Mouse (Mus musculus): ENCODE measurements at regions not wholly inside any gene's neighbourhood (a gene's known extent, or its start where the extent isn't known, plus 50 kb on each side); places are given as distances from the start of the nearest gene placed in this dataset.
"Not testable (repeated sequence)": the region's sequence is repeated elsewhere in the genome, so short reads cannot be mapped to it uniquely, and the experiment has no call there.

DNA sequence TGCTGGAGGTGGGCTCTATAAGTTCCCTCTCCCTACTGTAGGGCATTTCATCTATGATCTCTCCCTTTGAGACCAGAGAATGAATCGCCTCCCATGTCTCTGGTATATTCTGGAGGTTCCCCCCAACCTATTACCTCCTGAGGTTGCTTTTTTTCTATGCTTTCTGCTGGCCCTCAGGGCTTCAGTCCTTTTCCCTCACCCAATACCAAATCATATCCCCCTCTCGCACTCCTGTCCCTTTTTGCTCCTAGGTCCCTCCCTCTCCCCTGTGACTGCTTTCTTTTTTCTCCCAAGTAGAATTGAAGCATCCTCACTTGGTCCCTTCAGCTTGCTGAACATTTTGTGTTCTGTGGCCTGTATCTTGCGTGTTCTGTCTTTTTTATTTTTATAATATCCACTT lies 1278.8 kb upstream of the Cox7c start:
- Histone ChIP-seq H3K27ac (ENCODE audit: insufficient read depth, low read length) (no peak overlapping the region), H3K36me3 (ENCODE audit: control insufficient read depth, insufficient read depth, low read length, poor library complexity, severe bottlenecking) (no peaks in the 10 kb centered on the region), H3K4me1 (ENCODE audit: control insufficient read depth, insufficient read depth, low read length) (no peaks in the 10 kb centered on the region), H3K9ac (ENCODE audit: low read depth, poor library complexity, severe bottlenecking) (no peak overlapping the region), H3K4me3 (ENCODE audit: low read depth, low read length) (no peak overlapping the region), H3K9me3 (replicated peaks; ENCODE audit: control insufficient read depth, insufficient read depth, low read length, poor library complexity, severe bottlenecking) (no peaks in the 10 kb centered on the region), H3K27me3 (ENCODE audit: control insufficient read depth, insufficient read depth, low read length, poor library complexity, severe bottlenecking) (no peaks in the 10 kb centered on the region)
- TF ChIP-seq CTCF (IDR thresholded peaks at IDR 0.05; ENCODE audit: low read depth, low read length), result no peak
- TF ChIP-seq POLR2A (IDR thresholded peaks at IDR 0.05; ENCODE audit: insufficient read depth, low read length), result no peak
- TF ChIP-seq EP300 (IDR thresholded peaks at IDR 0.05; ENCODE audit: insufficient read depth, low read depth, low read length), result no peak

DNA sequence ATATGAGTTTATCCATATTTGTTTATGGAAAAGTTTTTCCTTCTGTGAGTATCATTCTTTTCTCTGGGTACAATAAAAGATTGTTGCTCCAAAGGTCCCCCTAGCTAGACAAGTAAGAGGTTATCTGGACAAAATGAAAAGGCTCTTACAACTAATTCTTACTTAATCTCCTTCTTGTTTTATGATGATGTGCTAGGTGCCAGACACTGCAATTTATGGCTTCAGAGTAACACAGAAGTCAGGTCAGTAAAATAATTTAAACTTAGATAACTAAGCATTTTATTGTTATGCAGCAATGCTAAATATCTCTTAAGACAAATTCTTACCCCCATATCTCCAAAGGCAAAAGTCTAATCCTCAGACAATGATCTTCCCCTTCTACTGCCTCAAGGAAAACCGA lies 1276.8 kb upstream of the Cox7c start:
- no peak for TF ChIP-seq EP300 (IDR thresholded peaks at IDR 0.05; ENCODE audit: insufficient read depth, low read depth, low read length)
- TF ChIP-seq CTCF (IDR thresholded peaks at IDR 0.05; ENCODE audit: low read depth, low read length), result no peak
- TF ChIP-seq POLR2A (IDR thresholded peaks at IDR 0.05; ENCODE audit: insufficient read depth, low read length), result no peak
- Histone ChIP-seq H3K4me3 (ENCODE audit: low read depth, low read length) (no peak overlapping the region), H3K27ac (ENCODE audit: insufficient read depth, low read length) (no peak overlapping the region), H3K9me3 (replicated peaks; ENCODE audit: control insufficient read depth, insufficient read depth, low read length, poor library complexity, severe bottlenecking) (no peaks in the 10 kb centered on the region), H3K4me1 (ENCODE audit: control insufficient read depth, insufficient read depth, low read length) (no peaks in the 10 kb centered on the region), H3K9ac (ENCODE audit: low read depth, poor library complexity, severe bottlenecking) (no peak overlapping the region), H3K27me3 (ENCODE audit: control insufficient read depth, insufficient read depth, low read length, poor library complexity, severe bottlenecking) (no peaks in the 10 kb centered on the region), H3K36me3 (ENCODE audit: control insufficient read depth, insufficient read depth, low read length, poor library complexity, severe bottlenecking) (no peaks in the 10 kb centered on the region)

DNA sequence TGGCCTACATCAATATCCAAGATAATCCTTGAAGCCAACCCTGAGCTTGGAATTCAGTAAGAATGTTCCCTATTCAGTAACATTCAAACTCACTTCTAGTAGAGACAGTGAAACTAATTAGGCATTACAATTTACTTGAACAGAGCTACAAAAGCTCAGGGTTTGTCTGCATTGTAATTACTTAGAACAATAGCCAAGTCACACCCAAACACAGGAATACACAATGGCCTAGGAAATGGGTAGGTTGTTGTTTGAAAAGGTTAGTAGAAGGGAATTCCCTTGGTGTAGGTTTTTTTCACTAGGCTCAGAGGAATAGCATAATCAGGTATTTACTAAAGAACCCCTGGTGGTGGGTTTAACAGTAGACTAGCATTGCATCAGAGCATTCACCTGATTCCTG lies 1267.3 kb upstream of the Cox7c start:
- not testable (repeated sequence) for H3K4me3 ChIP-seq (ENCODE audit: low read depth, low read length); H3K9me3 ChIP-seq (replicated peaks; ENCODE audit: control insufficient read depth, insufficient read depth, low read length, poor library complexity, severe bottlenecking); H3K27ac ChIP-seq (ENCODE audit: insufficient read depth, low read length); H3K4me1 ChIP-seq (ENCODE audit: control insufficient read depth, insufficient read depth, low read length); H3K9ac ChIP-seq (ENCODE audit: low read depth, poor library complexity, severe bottlenecking); H3K27me3 ChIP-seq (ENCODE audit: control insufficient read depth, insufficient read depth, low read length, poor library complexity, severe bottlenecking); H3K36me3 ChIP-seq (ENCODE audit: control insufficient read depth, insufficient read depth, low read length, poor library complexity, severe bottlenecking)

DNA sequence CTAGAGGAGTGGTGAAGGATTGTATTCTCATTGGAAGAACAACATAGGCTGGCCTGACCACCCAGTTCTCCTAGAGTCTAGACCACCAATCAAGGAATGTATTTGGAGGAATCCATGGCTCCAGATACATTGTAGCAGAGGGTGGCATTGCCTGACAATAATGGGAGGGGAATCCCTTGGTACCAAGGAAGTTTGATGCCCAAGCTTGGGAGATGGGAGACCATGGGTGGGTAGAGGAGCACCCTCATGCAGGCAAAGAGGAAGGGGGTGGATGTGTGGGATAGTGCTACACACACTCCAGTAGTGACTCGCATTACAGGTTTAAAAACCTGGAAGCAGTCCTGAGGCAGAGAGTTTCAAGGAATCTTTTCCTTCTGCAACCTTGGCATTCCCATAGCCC lies 1266.8 kb upstream of the Cox7c start:
- Histone ChIP-seq H3K27me3 (ENCODE audit: control insufficient read depth, insufficient read depth, low read length, poor library complexity, severe bottlenecking) (no peaks in the 10 kb centered on the region), H3K36me3 (ENCODE audit: control insufficient read depth, insufficient read depth, low read length, poor library complexity, severe bottlenecking) (no peaks in the 10 kb centered on the region), H3K4me1 (ENCODE audit: control insufficient read depth, insufficient read depth, low read length) (peaks cover 2% of the 10 kb centered on the region), H3K4me3 (ENCODE audit: low read depth, low read length) (no peak overlapping the region), H3K27ac (ENCODE audit: insufficient read depth, low read length) (peak overlapping the region; percentile 35; the same call in 1 of the 2 replicates), H3K9me3 (replicated peaks; ENCODE audit: control insufficient read depth, insufficient read depth, low read length, poor library complexity, severe bottlenecking) (no peaks in the 10 kb centered on the region), H3K9ac (ENCODE audit: low read depth, poor library complexity, severe bottlenecking) (no peak overlapping the region)
- TF ChIP-seq POLR2A (IDR thresholded peaks at IDR 0.05; ENCODE audit: insufficient read depth, low read length) (no peak), EP300 (IDR thresholded peaks at IDR 0.05; ENCODE audit: insufficient read depth, low read depth, low read length) (no peak), CTCF (IDR thresholded peaks at IDR 0.05; ENCODE audit: low read depth, low read length) (no peak)
